Mouse (Mus musculus): Measurements from ENCODE around the gene Pde8b. TPM values are rescaled to one million over a fixed set of nuclear protein-coding genes. Genes with fewer than 3 reads are reported as not detected.

Gene Pde8b
- total and polyA plus RNA-seq, 2 experiments from 2014 or later: 8.1 to 26.4 TPM

DNA sequence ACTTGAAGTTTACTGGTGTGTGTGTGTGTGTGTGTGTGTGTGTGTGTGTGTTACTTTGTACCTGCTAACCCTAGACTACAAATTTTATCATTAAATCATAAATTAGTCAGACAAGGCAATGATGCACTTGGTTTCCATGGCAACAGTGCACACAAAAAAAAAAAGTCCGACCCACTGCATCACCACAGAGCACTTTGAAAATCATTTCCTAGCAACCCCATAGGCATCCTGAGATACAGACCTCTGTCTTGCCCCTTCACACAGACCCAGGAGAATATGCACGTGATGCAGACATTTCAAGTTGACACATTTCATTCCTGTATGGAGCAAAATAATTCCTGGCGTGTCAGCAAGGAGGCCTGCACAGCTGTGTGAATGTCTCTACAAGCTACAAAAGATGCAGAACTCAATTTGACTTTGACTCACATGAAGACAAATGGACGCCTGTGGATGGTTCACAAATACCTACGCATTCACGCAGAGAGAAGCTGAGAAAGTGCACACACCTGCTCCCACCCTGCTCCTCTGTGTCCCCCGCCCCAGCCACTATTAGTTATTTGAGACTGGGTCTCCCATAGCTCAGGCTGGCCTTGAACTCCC is 53.9 kb downstream of the Pde8b start:
- no peak overlapping the region for H3K9ac ChIP-seq (replicated peaks; ENCODE audit: low read length)
- peaks cover 4% of the 10 kb centered on the region for H3K4me1 ChIP-seq (ENCODE audit: insufficient read depth, low read length)
- peak; percentile 49 for DNase-seq (ENCODE audit: low spot score)
- no peaks in the 10 kb centered on the region for H3K27me3 ChIP-seq (ENCODE audit: insufficient read depth, low read length)
- ATAC-seq: peak; percentile 59; the same call in 1 of the 2 replicates
- H3K27ac ChIP-seq: no peak overlapping the region
- H3K4me2 ChIP-seq (ENCODE audit: low read depth, low read length): no peak overlapping the region
- no peak overlapping the region for H3K4me3 ChIP-seq (ENCODE audit: low read length)
- no peak for TF ChIP-seq CTCF (IDR thresholded peaks at IDR 0.05; ENCODE audit: low read depth)
- WGBS: 32% methylated on average over 7 of the region's 7 CpGs
- H3K36me3 ChIP-seq (ENCODE audit: insufficient read depth, low read length): no peaks in the 10 kb centered on the region
- H3K9me3 ChIP-seq (ENCODE audit: low read length): no peaks in the 10 kb centered on the region

DNA sequence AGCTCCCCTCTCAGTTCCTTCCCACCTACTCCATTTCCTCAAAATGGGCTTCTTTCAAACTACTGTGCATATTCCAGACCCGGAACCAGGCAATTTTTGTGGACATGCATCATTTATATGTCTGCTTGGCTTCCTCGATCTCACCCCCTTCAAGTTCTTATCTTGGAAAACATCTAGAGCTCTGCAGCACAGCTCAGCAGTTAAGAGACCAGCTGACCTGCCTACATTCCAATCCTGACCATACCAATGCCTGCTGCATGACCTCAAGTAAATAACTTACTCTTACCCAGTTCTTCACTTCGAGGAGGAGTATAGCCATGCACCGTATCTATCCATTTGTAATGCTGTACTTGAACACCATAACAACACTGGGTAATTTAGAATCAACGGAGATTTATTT is 58.2 kb downstream of the Pde8b start:
- no peaks in the 10 kb centered on the region for H3K36me3 ChIP-seq (ENCODE audit: insufficient read depth, low read length)
- ATAC-seq: no peak

DNA sequence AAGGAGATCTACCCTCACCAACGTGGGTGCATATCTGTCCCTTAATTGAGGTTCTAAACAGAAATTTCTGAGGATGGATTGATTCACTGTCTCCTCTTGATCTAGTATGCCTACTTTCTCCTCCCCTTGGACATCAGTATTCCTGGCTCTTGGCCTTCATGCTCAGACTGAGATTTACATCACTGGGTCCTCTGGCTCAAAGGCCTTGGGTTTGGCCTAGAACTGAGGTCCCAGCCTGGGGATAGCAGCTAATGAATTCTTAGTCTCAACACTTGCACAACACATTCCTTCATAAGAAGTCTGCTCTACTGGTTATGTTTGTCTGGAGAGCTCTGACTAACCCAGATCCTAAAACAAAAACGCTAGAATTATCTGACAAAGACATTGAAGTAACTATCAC is 61.0 kb downstream of the Pde8b start:
- no peak overlapping the region for H3K27ac ChIP-seq
- no peak overlapping the region for H3K9ac ChIP-seq (replicated peaks; ENCODE audit: low read length)
- no peaks in the 10 kb centered on the region for H3K36me3 ChIP-seq (ENCODE audit: insufficient read depth, low read length)
- DNase-seq (ENCODE audit: low spot score) (no peak), ATAC-seq (no peak)
- no peaks in the 10 kb centered on the region for H3K9me3 ChIP-seq (ENCODE audit: low read length)
- H3K4me1 ChIP-seq (ENCODE audit: insufficient read depth, low read length): peaks cover 4% of the 10 kb centered on the region; the same call in 1 of the 2 replicates
- no peak overlapping the region for H3K4me3 ChIP-seq (ENCODE audit: low read length)
- WGBS: 92% methylated on average over 2 of the region's 2 CpGs
- H3K4me2 ChIP-seq (ENCODE audit: low read depth, low read length): no peak overlapping the region
- no peaks in the 10 kb centered on the region for H3K27me3 ChIP-seq (ENCODE audit: insufficient read depth, low read length)
- no peak for TF ChIP-seq CTCF (IDR thresholded peaks at IDR 0.05; ENCODE audit: low read depth)

More for the DNA sequence above, 58.2 kb downstream of the Pde8b start:
- DNase-seq (ENCODE audit: low spot score): no peak
- Histone ChIP-seq H3K9me3 (ENCODE audit: low read length) (no peaks in the 10 kb centered on the region), H3K4me1 (ENCODE audit: insufficient read depth, low read length) (peaks cover 4% of the 10 kb centered on the region), H3K27ac (no peak overlapping the region), H3K4me3 (ENCODE audit: low read length) (no peak overlapping the region), H3K4me2 (ENCODE audit: low read depth, low read length) (no peak overlapping the region), H3K27me3 (ENCODE audit: insufficient read depth, low read length) (no peaks in the 10 kb centered on the region), H3K9ac (replicated peaks; ENCODE audit: low read length) (no peak overlapping the region)
- 92% methylated on average over 5 of the region's 5 CpGs for WGBS
- TF ChIP-seq CTCF (IDR thresholded peaks at IDR 0.05; ENCODE audit: low read depth): no peak

DNA sequence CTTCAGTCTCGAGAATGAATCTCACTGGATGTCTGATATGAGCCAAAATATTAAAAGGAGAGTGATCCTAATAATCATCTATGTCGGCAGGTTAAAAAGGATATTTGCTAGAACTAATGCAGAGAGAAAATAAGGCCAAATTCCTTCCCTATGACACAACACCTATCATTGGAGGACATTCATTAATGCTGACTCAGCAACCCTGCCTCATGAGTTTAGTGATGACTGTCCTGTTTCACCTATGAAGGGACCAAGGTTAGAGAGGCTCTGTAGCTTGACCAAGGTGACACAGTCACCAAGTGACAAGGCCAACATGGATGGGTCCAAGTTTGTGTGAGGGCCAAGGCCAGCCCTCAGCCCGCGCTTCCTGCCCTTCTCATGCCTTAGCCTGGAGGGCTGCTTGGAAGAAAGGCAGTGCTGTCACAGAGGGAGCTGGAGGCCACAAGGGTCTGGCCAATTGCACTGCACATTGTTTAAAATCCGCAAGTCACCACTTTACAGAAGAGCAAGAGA is 62.9 kb downstream of the Pde8b start:
- Histone ChIP-seq H3K27me3 (ENCODE audit: insufficient read depth, low read length) (no peaks in the 10 kb centered on the region), H3K36me3 (ENCODE audit: insufficient read depth, low read length) (no peaks in the 10 kb centered on the region), H3K9me3 (ENCODE audit: low read length) (no peaks in the 10 kb centered on the region), H3K4me2 (ENCODE audit: low read depth, low read length) (no peak overlapping the region), H3K9ac (replicated peaks; ENCODE audit: low read length) (no peak overlapping the region), H3K27ac (no peak overlapping the region), H3K4me3 (ENCODE audit: low read length) (no peak overlapping the region), H3K4me1 (ENCODE audit: insufficient read depth, low read length) (peaks cover 4% of the 10 kb centered on the region; the same call in 1 of the 2 replicates)
- ATAC-seq (no peak), DNase-seq (ENCODE audit: low spot score) (no peak)
- TF ChIP-seq CTCF (IDR thresholded peaks at IDR 0.05; ENCODE audit: low read depth): no peak
- 84% methylated on average over 5 of the region's 5 CpGs for WGBS

DNA sequence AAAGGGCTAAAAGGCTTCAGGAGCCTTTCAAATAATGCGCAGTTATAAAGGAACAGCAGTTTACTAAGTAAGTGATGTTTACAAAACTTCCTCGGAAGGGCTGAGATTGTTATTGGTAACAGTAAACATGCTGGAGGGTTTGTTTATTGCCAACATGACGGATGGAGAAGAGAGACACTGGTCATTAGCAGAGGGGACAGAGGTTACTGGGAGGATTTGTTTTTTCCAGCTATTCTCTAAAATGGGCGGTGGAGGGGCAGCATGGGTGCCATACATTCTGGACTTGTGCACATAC is 63.4 kb downstream of the Pde8b start:
- no peak for ATAC-seq
- no peaks in the 10 kb centered on the region for H3K27me3 ChIP-seq (ENCODE audit: insufficient read depth, low read length)
- 53% methylated on average over 4 of the region's 4 CpGs for WGBS

DNA sequence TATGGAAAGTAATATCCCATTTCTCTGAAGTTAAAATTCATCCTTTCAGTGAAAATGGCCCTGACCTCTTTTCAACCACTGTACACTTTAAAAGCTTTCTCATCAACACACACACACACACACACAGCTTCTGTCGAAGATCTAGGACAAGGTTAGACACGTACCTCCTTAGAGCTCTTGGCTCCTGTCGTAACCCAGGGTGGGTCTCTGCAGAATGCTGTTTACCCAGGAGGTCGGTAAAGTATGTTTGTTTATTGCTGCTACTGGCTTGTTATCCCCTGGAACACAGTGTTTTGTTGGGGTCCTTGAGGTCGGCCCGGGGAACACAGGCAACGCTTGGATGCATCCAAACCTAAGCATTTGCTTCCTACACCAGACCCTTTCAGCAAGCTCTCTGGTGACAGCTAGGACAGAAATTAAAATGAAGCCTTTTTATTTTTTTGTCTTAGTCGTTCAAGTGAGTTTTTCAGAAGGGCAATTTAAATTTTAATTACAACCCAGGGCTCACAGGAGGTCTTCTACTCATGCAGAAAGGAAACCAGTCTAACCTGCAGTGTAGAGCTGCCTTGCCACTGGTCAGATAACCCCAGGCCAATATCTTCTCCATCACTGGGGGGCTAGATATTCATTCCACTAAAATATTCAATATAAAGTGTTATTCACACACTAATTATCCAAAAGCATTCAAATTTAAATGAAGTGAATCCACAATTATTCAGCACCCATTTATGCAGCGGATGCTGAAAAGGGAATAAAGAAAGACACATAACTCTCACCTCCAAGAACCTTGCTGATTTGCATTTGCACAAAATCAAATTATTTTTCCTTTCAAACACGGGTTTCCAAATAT is 64.0 kb downstream of the Pde8b start:
- TF ChIP-seq CTCF (IDR thresholded peaks at IDR 0.05; ENCODE audit: low read depth): no peak
- H3K4me2 ChIP-seq (ENCODE audit: low read depth, low read length): no peak overlapping the region
- H3K4me3 ChIP-seq (ENCODE audit: low read length): no peak overlapping the region
- ATAC-seq (no peak), DNase-seq (ENCODE audit: low spot score) (no peak)
- no peaks in the 10 kb centered on the region for H3K36me3 ChIP-seq (ENCODE audit: insufficient read depth, low read length)
- whole genome bisulfite sequencing: 33% methylated on average over 10 of the region's 10 CpGs
- no peaks in the 10 kb centered on the region for H3K9me3 ChIP-seq (ENCODE audit: low read length)
- no peaks in the 10 kb centered on the region for H3K27me3 ChIP-seq (ENCODE audit: insufficient read depth, low read length)
- no peak overlapping the region for H3K9ac ChIP-seq (replicated peaks; ENCODE audit: low read length)
- H3K27ac ChIP-seq: no peak overlapping the region
- peaks cover 4% of the 10 kb centered on the region; the same call in 1 of the 2 replicates for H3K4me1 ChIP-seq (ENCODE audit: insufficient read depth, low read length)

More for the DNA sequence above, 63.4 kb downstream of the Pde8b start:
- H3K4me3 ChIP-seq (ENCODE audit: low read length): no peak overlapping the region
- H3K9ac ChIP-seq (replicated peaks; ENCODE audit: low read length): no peak overlapping the region
- no peak for TF ChIP-seq CTCF (IDR thresholded peaks at IDR 0.05; ENCODE audit: low read depth)
- DNase-seq (ENCODE audit: low spot score): no peak
- no peak overlapping the region for H3K4me2 ChIP-seq (ENCODE audit: low read depth, low read length)
- no peaks in the 10 kb centered on the region for H3K9me3 ChIP-seq (ENCODE audit: low read length)
- peaks cover 4% of the 10 kb centered on the region; the same call in 1 of the 2 replicates for H3K4me1 ChIP-seq (ENCODE audit: insufficient read depth, low read length)
- no peak overlapping the region for H3K27ac ChIP-seq
- H3K36me3 ChIP-seq (ENCODE audit: insufficient read depth, low read length): no peaks in the 10 kb centered on the region

All from hindbrain, postnatal 0 days (tissue).